Comparison of ENCODE assay signal across 8 mouse cellular contexts in genomic region chr11:103411981-103412949, GRCm38 (mm10). TPM values are rescaled to one million over a fixed set of nuclear protein-coding genes. Genes with fewer than 3 reads are reported as not detected.
DNase-seq lines count a peak whose midpoint lies in the region; ATAC-seq lines count a peak whose summit lies in the region.

TSS of gene Plekhm1 (minus strand) at chr11:103412687.

- under 1% methylated on average over 67 of the region's 67 CpGs for WGBS in intestine, embryonic 14.5 days

- H3K4me2 ChIP-seq in intestine, embryonic 14.5 days (ENCODE audit: low read length): peak within 1 kb of the TSS; percentile 75

- H3K4me1 ChIP-seq in intestine, embryonic 14.5 days (replicated peaks; ENCODE audit: control insufficient read depth, insufficient read depth, low read length): no peaks in the 10 kb centered on the region; the same call in 1 of the 2 replicates

- H3K9me3 ChIP-seq in intestine, embryonic 14.5 days (ENCODE audit: control insufficient read depth, low read length): no peaks in the 10 kb centered on the region

- peak within 1 kb of the TSS; percentile 82 for H3K4me3 ChIP-seq in intestine, embryonic 14.5 days (ENCODE audit: low read depth, low read length)

- H3K27me3 ChIP-seq in intestine, embryonic 14.5 days (replicated peaks; ENCODE audit: control insufficient read depth, insufficient read depth, low read length): no peaks in the 10 kb centered on the region

- peak; percentile 92 for DNase-seq in adrenal gland, adult 18-20 months (ENCODE audit: low spot score in 2 of 2)
- DNase-seq in embryo, embryonic 11 days: peak; percentile 98
- DNase-seq in gastrocnemius, postnatal 25 days: peak; percentile 94
- peak; percentile 94 for DNase-seq in intestine, embryonic 14.5 days (ENCODE audit: low spot score)
- peak; percentile 95 to 96 for DNase-seq in left cerebral cortex, postnatal 14 days (ENCODE audit: low spot score in 2 of 2)
- DNase-seq in mesoderm, embryonic 11.5 days (ENCODE audit: low read depth, low spot score): peak; percentile 94
- DNase-seq in right cerebral cortex, postnatal 36 days (ENCODE audit: low spot score in 2 of 2): peak; percentile 94 to 96
- peak; percentile 92 for DNase-seq in yolk sac, embryonic 10.5 days (ENCODE audit: low spot score)

- peak; percentile 97 for ATAC-seq in intestine, embryonic 14.5 days (replicated peaks; ENCODE audit: low FRiP score, low TSS enrichment, low read depth)

- peak within 1 kb of the TSS; percentile 67 for H3K9ac ChIP-seq in intestine, embryonic 14.5 days (ENCODE audit: low read length)

- peak within 1 kb of the TSS; percentile 34; the same call in 1 of the 2 replicates for H3K27ac ChIP-seq in intestine, embryonic 14.5 days (ENCODE audit: low read depth)

- H3K36me3 ChIP-seq in intestine, embryonic 14.5 days (ENCODE audit: control insufficient read depth, insufficient read depth, low read length): no peaks in the 10 kb centered on the region

- intact Hi-C loops in left cerebral cortex, postnatal 14 days (cut with DNase I): no loop called here

RNA-seq across cellular contexts. Expression of gene Plekhm1, which starts in this region (rescaled TPM):
- 10 to 100 TPM; 21.3 to 22.2 TPM for total RNA-seq in adrenal gland, adult 18-20 months (2021)
- total RNA-seq in gastrocnemius, postnatal 25 days (2021): 1 to 10 TPM; 9.3 to 9.4 TPM
- polyA plus RNA-seq in intestine, embryonic 14.5 days (2014; fragmentation: Nextera tagmentation; extraction: Ambion mirVana): 7.2 and 8.5 TPM in 2 replicates
- 10 to 100 TPM; 15.5 to 16.9 TPM for total RNA-seq in left cerebral cortex, postnatal 14 days (2021)

Comparison
In these comparisons a context has a peak if more than half of its experiments do, and no peak if none do; other contexts are left out.
1. Peak in every context shown above with its lines: DNase-seq, ATAC-seq, H3K4me3 ChIP-seq and H3K27ac ChIP-seq.